Mouse (Mus musculus) kidney, embryonic 15.5 days (tissue): ENCODE measurements around the gene Kcnj12. TPM values are rescaled to one million over a fixed set of nuclear protein-coding genes. Genes with fewer than 3 reads are reported as not detected.
A peak's percentile ranks its signal among the peaks of the same experiment; 100 is the strongest.

Experiments
- ATAC-seq: fragments of 200-750 bp; cut with Nextera tagmentation; replicated peaks from 2 replicates; pipeline ENCODE4 v1.8.0; 2017; ENCODE audit warnings: moderate TSS enrichment; ENCODE audit not compliant: low FRiP score
- H3K27ac ChIP-seq: fragments of 300-500 bp; sonication (generic); 2 replicates; pipeline ENCODE4 v1.5.1; 2015; ENCODE audit warnings: mild to moderate bottlenecking, inconsistent platforms
- H3K27me3 ChIP-seq: fragments of 300-500 bp; sonication (generic); 2 replicates; pipeline ENCODE4 v1.6.1; 2015; ENCODE audit warnings: inconsistent platforms
- H3K36me3 ChIP-seq: fragments of 300-500 bp; sonication (generic); 2 replicates; pipeline ENCODE4 v1.6.1; 2015; ENCODE audit warnings: inconsistent platforms
- H3K4me1 ChIP-seq: fragments of 300-500 bp; sonication (generic); 2 replicates; pipeline ENCODE4 v1.6.1; 2015; ENCODE audit warnings: inconsistent platforms
- H3K4me2 ChIP-seq: fragments of 300-500 bp; sonication (generic); 2 replicates; pipeline ENCODE4 v1.6.1; 2015; ENCODE audit warnings: moderate library complexity, mild to moderate bottlenecking, inconsistent platforms
- H3K4me3 ChIP-seq: fragments of 300-500 bp; sonication (generic); replicated peaks from 2 replicates; pipeline ENCODE4 v1.5.1; 2015; ENCODE audit warnings: mild to moderate bottlenecking, inconsistent platforms
- H3K9ac ChIP-seq: fragments of 300-500 bp; sonication (generic); 2 replicates; pipeline ENCODE4 v1.6.1; 2015; ENCODE audit warnings: mild to moderate bottlenecking, inconsistent platforms
- H3K9me3 ChIP-seq: fragments of 300-500 bp; sonication (generic); replicated peaks from 2 replicates; pipeline ENCODE4 v1.6.1; 2016; ENCODE audit warnings: inconsistent platforms
- WGBS: fragments of 180-500 bp; shearing (Covaris S2); methylation state at CpG from one replicate; pipeline ENCODE4 v1.1.7; 2015; ENCODE audit warnings: mixed read lengths; 5-methylcytosine and 5-hydroxymethylcytosine counted together
- polyA plus RNA-seq: library from polyadenylated mRNA; unstranded; fragments of >200 nt; fragmentation: Nextera tagmentation; extraction: Ambion mirVana; gene quantifications from 2 replicates; pipeline ENCODE4 v1.2.1, GENCODE M21; 2015

Gene Kcnj12
- polyA plus RNA-seq: 0.45 and 0.77 TPM in 2 replicates

DNA sequence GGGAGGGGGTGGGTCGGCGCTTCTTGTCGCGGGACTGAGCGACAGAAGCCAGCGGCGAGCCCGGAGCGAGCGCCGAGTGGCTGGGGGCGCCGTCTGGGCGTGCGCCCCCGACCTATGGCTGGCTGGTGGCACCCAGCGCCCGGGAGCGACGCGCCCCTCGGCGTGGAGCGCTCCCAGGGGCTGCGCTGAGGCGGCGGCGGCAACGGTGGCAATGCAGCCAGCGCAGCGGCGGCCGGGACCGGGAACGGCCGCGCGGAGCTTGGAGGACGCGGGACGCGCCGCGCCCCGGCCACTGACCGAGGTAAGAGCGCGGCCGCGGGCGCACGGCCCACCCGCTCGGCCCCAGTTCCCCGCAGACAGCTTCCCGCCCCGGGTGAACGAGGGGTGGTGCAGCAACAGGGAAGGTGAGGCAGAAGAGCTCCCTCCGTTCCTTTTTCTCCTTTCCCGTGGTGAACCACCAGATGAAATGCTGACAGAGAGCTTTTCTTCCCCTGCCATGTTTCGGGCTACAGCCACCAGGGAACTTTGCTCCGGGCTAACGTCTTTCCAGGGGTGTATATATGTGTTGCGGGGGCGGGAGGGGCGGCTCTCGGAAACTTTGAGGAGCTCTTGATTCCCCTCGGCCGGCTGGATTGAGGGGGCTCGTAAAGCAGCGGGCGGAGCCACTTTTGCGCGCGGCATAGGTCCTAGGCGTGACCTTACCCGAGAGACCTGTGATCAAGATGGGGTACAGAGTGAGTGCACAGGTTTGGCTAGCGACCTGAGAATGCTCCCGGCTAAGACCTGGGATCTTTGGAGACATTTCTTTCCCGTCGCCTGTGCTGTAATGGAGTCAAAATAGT is at the start of gene Kcnj12:
Gene Kcnj12, plus strand, starts transcription at position 15 of the 842 bp plus-strand sequence.
- under 1% methylated on average over 81 of the region's 81 CpGs for WGBS
- no peaks in the 10 kb centered on the region for H3K9me3 ChIP-seq
- peak within 1 kb of the TSS; percentile 59 for H3K4me3 ChIP-seq
- peaks cover 18% of the 10 kb centered on the region for H3K4me1 ChIP-seq
- peak within 1 kb of the TSS; percentile 98 for H3K4me2 ChIP-seq
- H3K9ac ChIP-seq: peak within 1 kb of the TSS; percentile 19; the same call in 1 of the 2 replicates
- no peaks in the 10 kb centered on the region for H3K36me3 ChIP-seq
- ATAC-seq: peak; percentile 40; the same call in 1 of the 2 replicates
- H3K27me3 ChIP-seq: peaks cover 90% of the 10 kb centered on the region
- H3K27ac ChIP-seq: no peak within 1 kb of the TSS

DNA sequence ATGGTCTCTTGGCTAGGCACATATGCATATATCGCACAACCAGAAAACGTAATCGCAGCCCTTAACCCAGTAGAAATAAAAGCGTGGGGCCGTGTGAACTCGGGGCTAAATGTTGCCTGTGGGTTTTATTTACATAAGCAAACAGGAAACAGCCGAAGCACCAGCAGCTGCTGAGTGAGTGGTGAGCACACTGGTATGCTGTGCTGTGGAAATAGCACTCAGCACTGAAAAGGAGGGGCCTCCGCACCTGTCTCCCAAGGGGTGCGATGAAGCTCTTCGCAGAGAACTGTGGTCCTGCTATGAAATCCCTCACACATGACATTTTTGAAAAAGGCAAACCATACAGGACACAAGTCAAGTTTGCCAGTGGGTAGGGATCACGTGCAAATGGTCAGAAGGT is 47.3 kb upstream of the Kcnj12 start:
- Histone ChIP-seq H3K9ac (no peak overlapping the region), H3K27ac (no peak overlapping the region), H3K4me3 (no peak overlapping the region), H3K4me1 (0 out of 2 replicates have a peak, but pooled peaks cover 4% of the 10 kb centered on the region), H3K9me3 (no peaks in the 10 kb centered on the region), H3K27me3 (no peaks in the 10 kb centered on the region), H3K4me2 (no peak overlapping the region), H3K36me3 (no peaks in the 10 kb centered on the region)
- no peak for ATAC-seq
- WGBS: 69% methylated on average over 11 of the region's 11 CpGs

DNA sequence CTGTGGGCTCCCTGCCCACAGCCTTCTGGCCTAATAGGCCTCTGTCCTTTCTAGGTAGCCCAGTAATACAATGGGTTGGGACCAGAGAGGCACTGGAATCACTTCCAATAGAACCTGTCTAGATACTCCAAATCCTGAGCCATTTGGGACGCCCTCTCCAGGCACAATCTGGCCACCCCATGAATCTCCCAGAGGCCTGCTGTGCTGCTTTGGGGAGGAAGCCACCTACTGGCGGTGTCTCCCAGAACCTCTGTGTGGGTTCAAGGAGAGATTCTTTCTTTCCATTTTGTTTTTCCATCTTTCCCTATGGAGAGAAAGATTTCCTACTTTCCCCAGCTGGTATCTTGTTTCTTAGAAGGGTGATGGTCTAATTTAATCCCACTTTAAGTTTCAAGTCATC is 46.1 kb upstream of the Kcnj12 start:
- no peak overlapping the region for H3K4me3 ChIP-seq
- H3K36me3 ChIP-seq: no peaks in the 10 kb centered on the region
- WGBS: 76% methylated on average over 2 of the region's 2 CpGs
- H3K4me1 ChIP-seq: 0 out of 2 replicates have a peak, but pooled peaks cover 4% of the 10 kb centered on the region
- H3K27me3 ChIP-seq: no peaks in the 10 kb centered on the region
- no peak overlapping the region for H3K9ac ChIP-seq
- no peak overlapping the region for H3K27ac ChIP-seq
- no peaks in the 10 kb centered on the region for H3K9me3 ChIP-seq
- ATAC-seq: no peak
- no peak overlapping the region for H3K4me2 ChIP-seq

DNA sequence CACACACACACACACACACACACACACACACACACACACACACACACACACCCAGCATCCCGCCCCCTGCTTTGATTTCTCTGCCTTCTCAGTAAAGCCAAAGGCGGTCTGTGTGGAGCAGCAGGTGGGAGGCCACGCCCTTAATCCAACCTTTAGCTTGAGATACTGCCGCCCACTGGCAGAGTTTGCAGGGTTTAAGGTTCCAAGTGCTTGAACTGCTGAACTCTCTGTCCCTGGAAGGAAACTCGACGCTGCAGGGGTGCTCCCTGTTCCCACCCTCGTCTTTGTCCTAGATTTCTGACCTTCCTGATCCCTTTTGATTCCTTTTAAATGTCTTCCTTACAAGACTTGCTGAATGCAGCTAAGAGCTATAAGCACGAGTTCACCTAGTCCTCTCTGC is 45.6 kb upstream of the Kcnj12 start:
- Histone ChIP-seq H3K9ac (no peak overlapping the region), H3K4me1 (0 out of 2 replicates have a peak, but pooled peaks cover 4% of the 10 kb centered on the region), H3K4me3 (no peak overlapping the region), H3K9me3 (no peaks in the 10 kb centered on the region), H3K36me3 (no peaks in the 10 kb centered on the region), H3K27ac (no peak overlapping the region), H3K4me2 (no peak overlapping the region), H3K27me3 (no peaks in the 10 kb centered on the region)
- no peak for ATAC-seq
- 27% methylated on average over 8 of the region's 8 CpGs for WGBS

GRCm38 (mm10) chr11:60977153-60977552 is 45.2 kb upstream of the Kcnj12 start:
- Histone ChIP-seq H3K4me2 (no peak overlapping the region), H3K4me1 (0 out of 2 replicates have a peak, but pooled peaks cover 4% of the 10 kb centered on the region), H3K36me3 (no peaks in the 10 kb centered on the region), H3K9ac (no peak overlapping the region), H3K4me3 (no peak overlapping the region), H3K9me3 (no peaks in the 10 kb centered on the region), H3K27ac (no peak overlapping the region), H3K27me3 (no peaks in the 10 kb centered on the region)
- ATAC-seq: peak; percentile 33; the same call in 1 of the 2 replicates
- 53% methylated on average over 3 of the region's 3 CpGs for WGBS

GRCm38 (mm10) chr11:60978658-60979057 is 43.7 kb upstream of the Kcnj12 start:
- Histone ChIP-seq H3K36me3 (no peaks in the 10 kb centered on the region), H3K4me2 (no peak overlapping the region), H3K9me3 (no peaks in the 10 kb centered on the region), H3K4me3 (no peak overlapping the region), H3K4me1 (0 out of 2 replicates have a peak, but pooled peaks cover 4% of the 10 kb centered on the region), H3K27me3 (no peaks in the 10 kb centered on the region), H3K27ac (no peak overlapping the region), H3K9ac (no peak overlapping the region)
- ATAC-seq: no peak
- 56% methylated on average over 2 of the region's 2 CpGs for WGBS

DNA sequence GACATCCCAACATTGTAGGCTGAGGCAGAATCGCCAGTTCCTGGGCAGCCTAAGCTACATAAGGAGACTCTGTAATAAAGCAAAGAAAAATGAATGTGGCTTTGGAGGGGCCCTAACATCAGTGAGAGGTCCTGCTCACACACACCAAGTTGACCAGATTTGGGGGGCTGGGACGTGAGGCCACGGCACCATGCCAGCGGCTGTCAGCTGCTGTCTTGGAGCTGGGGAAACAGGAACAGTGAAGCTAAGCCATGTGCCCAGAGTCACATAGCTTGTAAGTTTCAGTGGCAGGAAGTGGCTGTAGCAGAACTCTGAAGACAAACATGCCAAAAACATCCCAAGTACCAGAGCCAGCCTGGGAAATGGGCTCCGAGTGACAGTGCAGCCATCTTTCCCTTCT is 42.6 kb upstream of the Kcnj12 start:
- 0 out of 2 replicates have a peak, but pooled peaks cover 4% of the 10 kb centered on the region for H3K4me1 ChIP-seq
- H3K4me2 ChIP-seq: no peak overlapping the region
- no peak overlapping the region for H3K4me3 ChIP-seq
- H3K27ac ChIP-seq: no peak overlapping the region
- H3K27me3 ChIP-seq: no peaks in the 10 kb centered on the region
- no peak for ATAC-seq
- no peaks in the 10 kb centered on the region for H3K9me3 ChIP-seq
- H3K9ac ChIP-seq: no peak overlapping the region
- H3K36me3 ChIP-seq: no peaks in the 10 kb centered on the region
- WGBS: 86% methylated on average over 5 of the region's 5 CpGs

GRCm38 (mm10) chr11:60981693-60982486 is 40.5 kb upstream of the Kcnj12 start:
- 59% methylated on average over 14 of the region's 14 CpGs for WGBS
- no peaks in the 10 kb centered on the region for H3K9me3 ChIP-seq

DNA sequence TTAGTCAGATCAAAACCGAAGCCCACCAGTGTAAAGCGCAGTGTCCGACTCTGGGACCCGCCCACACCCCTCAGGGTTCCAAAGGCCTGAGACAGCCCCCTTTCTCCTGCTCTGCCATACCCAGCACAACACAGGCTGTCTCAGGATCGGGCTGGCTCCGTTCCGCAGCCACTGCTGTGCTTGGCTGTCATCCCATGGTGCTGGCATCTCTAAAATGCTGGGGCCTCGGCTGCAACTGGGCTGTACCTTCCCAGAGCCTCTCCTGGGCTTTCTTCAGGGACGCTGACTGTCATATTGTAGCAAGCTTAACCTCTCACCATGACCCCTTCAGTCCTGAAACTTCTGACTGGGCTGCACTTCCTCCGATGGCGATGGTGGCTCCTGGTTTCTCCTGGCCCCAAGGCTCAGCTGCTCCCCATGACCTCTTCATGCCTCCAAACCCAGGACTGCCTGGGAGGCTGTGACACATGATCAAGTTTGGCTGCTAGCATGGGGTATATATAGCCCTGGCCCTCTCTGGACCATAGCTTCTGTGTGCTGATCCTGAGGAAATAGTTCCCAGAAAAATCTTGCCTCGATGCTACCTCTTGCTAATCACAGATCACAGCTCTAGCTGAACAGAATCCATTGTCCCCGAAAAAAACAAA is 37.3 kb upstream of the Kcnj12 start:
- H3K27me3 ChIP-seq: no peaks in the 10 kb centered on the region; the same call in 1 of the 2 replicates
- no peak overlapping the region for H3K4me2 ChIP-seq
- H3K9me3 ChIP-seq: no peaks in the 10 kb centered on the region
- no peak for ATAC-seq
- H3K4me3 ChIP-seq: no peak overlapping the region
- H3K4me1 ChIP-seq: no peaks in the 10 kb centered on the region
- H3K9ac ChIP-seq: no peak overlapping the region
- no peak overlapping the region for H3K27ac ChIP-seq
- WGBS: 69% methylated on average over 13 of the region's 13 CpGs
- no peaks in the 10 kb centered on the region for H3K36me3 ChIP-seq

More at GRCm38 (mm10) chr11:60981693-60982486, 40.5 kb upstream of the Kcnj12 start:
- no peak for ATAC-seq
- Histone ChIP-seq H3K4me1 (0 out of 2 replicates have a peak, but pooled peaks cover 2% of the 10 kb centered on the region), H3K4me3 (no peak overlapping the region), H3K4me2 (no peak overlapping the region), H3K9ac (no peak overlapping the region), H3K27me3 (no peaks in the 10 kb centered on the region; the same call in 1 of the 2 replicates), H3K36me3 (no peaks in the 10 kb centered on the region), H3K27ac (no peak overlapping the region)

GRCm38 (mm10) chr11:60990428-60990827 is 31.9 kb upstream of the Kcnj12 start:
- Histone ChIP-seq H3K4me3 (no peak overlapping the region), H3K4me2 (no peak overlapping the region), H3K27ac (no peak overlapping the region), H3K36me3 (no peaks in the 10 kb centered on the region), H3K27me3 (no peaks in the 10 kb centered on the region), H3K9me3 (no peaks in the 10 kb centered on the region), H3K4me1 (no peaks in the 10 kb centered on the region), H3K9ac (no peak overlapping the region)
- no peak for ATAC-seq
- 79% methylated on average over 3 of the region's 3 CpGs for WGBS

DNA sequence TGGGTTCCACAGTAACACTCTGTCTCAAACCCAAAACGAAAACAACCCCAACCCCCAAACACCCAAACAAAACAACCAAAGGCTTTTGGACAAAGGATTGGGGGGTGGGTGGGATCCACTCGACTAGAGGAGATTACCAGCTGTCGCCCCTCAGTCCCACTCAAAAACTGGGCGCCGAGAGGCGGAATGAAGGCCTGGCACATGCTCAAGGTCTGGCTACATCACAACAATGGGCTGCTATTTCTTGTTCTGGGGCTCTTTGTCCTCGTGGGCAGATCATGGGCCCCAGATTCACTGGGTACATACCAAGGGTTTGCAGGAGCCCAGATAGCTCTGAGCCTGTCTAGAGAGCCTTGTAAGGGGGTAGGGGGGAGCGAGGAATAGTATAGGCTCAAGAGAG is 19.6 kb upstream of the Kcnj12 start:
- Histone ChIP-seq H3K27me3 (no peaks in the 10 kb centered on the region), H3K36me3 (no peaks in the 10 kb centered on the region), H3K4me2 (no peak overlapping the region), H3K4me3 (no peak overlapping the region), H3K9me3 (no peaks in the 10 kb centered on the region), H3K9ac (no peak overlapping the region), H3K4me1 (peaks cover 5% of the 10 kb centered on the region), H3K27ac (no peak overlapping the region)
- ATAC-seq: no peak
- 82% methylated on average over 8 of the region's 8 CpGs for WGBS
